Mouse (Mus musculus) thymus, adult 2 months (tissue): ENCODE results near the gene Blzf1.

Experiments used
- CTCF ChIP-seq: fragments of 200-500 bp; IDR thresholded peaks from 2 replicates; pipeline ENCODE4 v1.5.1; 2012; ENCODE audit warnings: mild to moderate bottlenecking, control low read depth, low read length, moderate library complexity, borderline replicate concordance; ENCODE audit not compliant: control insufficient read depth, poor library complexity, insufficient read depth; ENCODE audit errors: extremely low read depth
- POLR2A ChIP-seq: fragments of 200-500 bp; IDR thresholded peaks from 2 replicates; pipeline ENCODE4 v1.6.1; 2012; ENCODE audit warnings: mild to moderate bottlenecking, low read length, control low read depth, moderate library complexity; ENCODE audit not compliant: control insufficient read depth, poor library complexity, insufficient read depth; ENCODE audit errors: extremely low read depth

- TF ChIP-seq POLR2A (no peak), CTCF (no peak)
These were observed 56.7 kb downstream of the Blzf1 start for GRCm38 (mm10) chr1:164250391-164251150.
